Mouse (Mus musculus): ENCODE measurements around the gene Supt4a. TPM values are rescaled to one million over a fixed set of nuclear protein-coding genes. Genes with fewer than 3 reads are reported as not detected.

Supt4a gene
- polyA plus RNA-seq, 1 experiment from 2014 or later: 146 TPM

GRCm38 (mm10) chr11:87710262-87710615 is 27.1 kb upstream of the Supt4a start:
- H3K9me3 ChIP-seq (ENCODE audit: low read depth, low read length): no peaks in the 10 kb centered on the region
- ATAC-seq (ENCODE audit: insufficient read depth): no peak
- H3K4me1 ChIP-seq (ENCODE audit: insufficient read depth): no peaks in the 10 kb centered on the region; the same call in 1 of the 2 replicates
- 43% methylated on average over 7 of the region's 7 CpGs for WGBS
- no peak for DNase-seq
- peak overlapping the region; percentile 31 for H3K9ac ChIP-seq
- peak overlapping the region; percentile 82 for H3K27ac ChIP-seq (ENCODE audit: low read depth)
- peak overlapping the region; percentile 13; the same call in 1 of the 2 replicates for H3K4me3 ChIP-seq (ENCODE audit: low read depth, low read length)
- H3K36me3 ChIP-seq (ENCODE audit: insufficient read depth): no peaks in the 10 kb centered on the region
- H3K27me3 ChIP-seq (ENCODE audit: insufficient read depth, low read length): no peaks in the 10 kb centered on the region
- no peak for TF ChIP-seq CTCF (IDR thresholded peaks at IDR 0.05; ENCODE audit: low read depth)
- H3K4me2 ChIP-seq: peak overlapping the region; percentile 49

DNA sequence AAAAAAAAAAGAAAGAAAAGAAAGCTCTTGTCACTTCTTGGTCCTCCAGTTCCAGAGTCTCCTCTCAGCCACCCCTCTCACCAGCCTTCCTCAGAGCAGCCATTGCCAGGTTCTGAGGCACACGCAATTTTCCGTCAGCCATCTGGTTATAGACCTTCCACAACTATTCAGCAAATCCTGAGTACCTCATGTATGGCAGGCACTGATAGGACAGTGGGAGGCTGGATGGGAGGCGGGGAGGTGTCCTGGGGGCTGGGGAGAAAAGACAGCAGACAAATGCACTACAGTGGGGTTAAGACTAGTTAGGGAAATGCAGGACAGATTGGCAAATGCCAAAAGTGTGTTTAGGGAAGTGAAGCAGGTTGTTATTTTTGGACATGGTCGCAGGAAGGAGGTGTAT is 25.2 kb upstream of the Supt4a start:
- Histone ChIP-seq H3K9ac (no peak overlapping the region), H3K4me3 (ENCODE audit: low read depth, low read length) (no peak overlapping the region), H3K36me3 (ENCODE audit: insufficient read depth) (no peaks in the 10 kb centered on the region), H3K4me2 (no peak overlapping the region), H3K4me1 (ENCODE audit: insufficient read depth) (no peaks in the 10 kb centered on the region; the same call in 1 of the 2 replicates), H3K27ac (ENCODE audit: low read depth) (no peak overlapping the region), H3K9me3 (ENCODE audit: low read depth, low read length) (no peaks in the 10 kb centered on the region), H3K27me3 (ENCODE audit: insufficient read depth, low read length) (no peaks in the 10 kb centered on the region)
- no peak for ATAC-seq (ENCODE audit: insufficient read depth)
- no peak for TF ChIP-seq CTCF (IDR thresholded peaks at IDR 0.05; ENCODE audit: low read depth)
- WGBS: 71% methylated on average over 4 of the region's 4 CpGs
- no peak for DNase-seq

DNA sequence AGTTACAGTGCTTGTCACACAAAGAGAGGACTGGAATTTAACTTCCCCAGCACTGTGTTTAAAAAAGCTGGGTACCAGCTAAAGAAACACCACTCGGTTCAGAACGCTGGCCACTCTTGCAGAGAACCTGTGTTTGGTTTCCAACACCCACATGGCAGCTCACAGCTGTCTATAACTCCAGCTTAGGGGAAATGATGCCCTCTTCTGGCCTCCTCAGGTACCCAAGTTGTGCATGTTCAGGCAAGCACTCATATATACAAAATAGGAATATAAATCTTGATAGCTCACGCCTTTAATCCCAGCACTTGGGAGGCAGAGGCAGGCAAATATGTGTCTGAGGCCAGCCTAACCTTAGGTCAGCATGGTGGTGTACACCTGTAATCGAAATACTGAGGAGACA is 21.4 kb upstream of the Supt4a start:
- Histone ChIP-seq H3K4me2 (no peak overlapping the region), H3K9me3 (ENCODE audit: low read depth, low read length) (no peaks in the 10 kb centered on the region), H3K9ac (no peak overlapping the region), H3K4me1 (ENCODE audit: insufficient read depth) (no peaks in the 10 kb centered on the region), H3K27ac (ENCODE audit: low read depth) (no peak overlapping the region), H3K4me3 (ENCODE audit: low read depth, low read length) (no peak overlapping the region), H3K27me3 (ENCODE audit: insufficient read depth, low read length) (no peaks in the 10 kb centered on the region), H3K36me3 (ENCODE audit: insufficient read depth) (no peaks in the 10 kb centered on the region)
- WGBS: 72% methylated on average over 4 of the region's 4 CpGs
- TF ChIP-seq CTCF (IDR thresholded peaks at IDR 0.05; ENCODE audit: low read depth): no peak
- DNase-seq: no peak
- ATAC-seq (ENCODE audit: insufficient read depth): no peak

GRCm38 (mm10) chr11:87719526-87719925 is 17.8 kb upstream of the Supt4a start:
- Histone ChIP-seq H3K4me3 (ENCODE audit: low read depth, low read length) (no peak overlapping the region), H3K36me3 (ENCODE audit: insufficient read depth) (no peaks in the 10 kb centered on the region), H3K9ac (no peak overlapping the region), H3K4me2 (no peak overlapping the region), H3K9me3 (ENCODE audit: low read depth, low read length) (no peaks in the 10 kb centered on the region), H3K4me1 (ENCODE audit: insufficient read depth) (no peaks in the 10 kb centered on the region), H3K27me3 (ENCODE audit: insufficient read depth, low read length) (no peaks in the 10 kb centered on the region), H3K27ac (ENCODE audit: low read depth) (no peak overlapping the region)
- WGBS: 62% methylated on average over 7 of the region's 7 CpGs
- ATAC-seq (ENCODE audit: insufficient read depth) (no peak), DNase-seq (no peak)
- no peak for TF ChIP-seq CTCF (IDR thresholded peaks at IDR 0.05; ENCODE audit: low read depth)

DNA sequence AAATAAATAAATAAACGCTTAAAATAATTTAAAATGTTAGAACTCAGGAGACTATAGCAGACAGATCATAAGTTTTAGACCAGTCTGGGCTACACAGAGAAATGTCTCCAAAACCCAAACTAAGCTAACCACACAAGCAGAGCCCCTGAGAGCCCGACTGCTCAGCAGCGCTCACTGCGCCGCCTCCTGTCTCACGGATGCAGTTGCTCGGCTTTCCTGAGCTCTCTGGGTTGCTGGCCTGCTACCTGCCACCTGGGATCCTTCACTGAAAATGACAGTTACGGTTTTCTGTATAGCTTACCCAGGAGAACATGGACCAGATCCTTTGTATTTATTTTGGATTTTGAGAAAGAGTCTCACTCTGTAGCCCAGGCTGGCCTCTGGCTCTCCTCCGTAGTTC is 17.0 kb upstream of the Supt4a start:
- Histone ChIP-seq H3K4me3 (ENCODE audit: low read depth, low read length) (no peak overlapping the region), H3K4me2 (no peak overlapping the region), H3K4me1 (ENCODE audit: insufficient read depth) (peaks cover 2% of the 10 kb centered on the region; the same call in 1 of the 2 replicates), H3K9me3 (ENCODE audit: low read depth, low read length) (no peaks in the 10 kb centered on the region), H3K27me3 (ENCODE audit: insufficient read depth, low read length) (no peaks in the 10 kb centered on the region), H3K9ac (no peak overlapping the region), H3K27ac (ENCODE audit: low read depth) (no peak overlapping the region), H3K36me3 (ENCODE audit: insufficient read depth) (no peaks in the 10 kb centered on the region)
- ATAC-seq (ENCODE audit: insufficient read depth): no peak
- no peak for DNase-seq
- TF ChIP-seq CTCF (IDR thresholded peaks at IDR 0.05; ENCODE audit: low read depth): peak; percentile 30
- WGBS: 41% methylated on average over 9 of the region's 9 CpGs

GRCm38 (mm10) chr11:87720839-87721238 is 16.5 kb upstream of the Supt4a start:
- no peaks in the 10 kb centered on the region for H3K27me3 ChIP-seq (ENCODE audit: insufficient read depth, low read length)
- WGBS: 56% methylated on average over 9 of the region's 9 CpGs
- no peak for TF ChIP-seq CTCF (IDR thresholded peaks at IDR 0.05; ENCODE audit: low read depth)
- no peak overlapping the region for H3K4me3 ChIP-seq (ENCODE audit: low read depth, low read length)
- peaks cover 6% of the 10 kb centered on the region; the same call in 1 of the 2 replicates for H3K4me1 ChIP-seq (ENCODE audit: insufficient read depth)
- DNase-seq (no peak), ATAC-seq (ENCODE audit: insufficient read depth) (no peak)
- H3K36me3 ChIP-seq (ENCODE audit: insufficient read depth): no peaks in the 10 kb centered on the region
- H3K27ac ChIP-seq (ENCODE audit: low read depth): no peak overlapping the region
- no peak overlapping the region for H3K9ac ChIP-seq
- no peak overlapping the region for H3K4me2 ChIP-seq
- H3K9me3 ChIP-seq (ENCODE audit: low read depth, low read length): no peaks in the 10 kb centered on the region

DNA sequence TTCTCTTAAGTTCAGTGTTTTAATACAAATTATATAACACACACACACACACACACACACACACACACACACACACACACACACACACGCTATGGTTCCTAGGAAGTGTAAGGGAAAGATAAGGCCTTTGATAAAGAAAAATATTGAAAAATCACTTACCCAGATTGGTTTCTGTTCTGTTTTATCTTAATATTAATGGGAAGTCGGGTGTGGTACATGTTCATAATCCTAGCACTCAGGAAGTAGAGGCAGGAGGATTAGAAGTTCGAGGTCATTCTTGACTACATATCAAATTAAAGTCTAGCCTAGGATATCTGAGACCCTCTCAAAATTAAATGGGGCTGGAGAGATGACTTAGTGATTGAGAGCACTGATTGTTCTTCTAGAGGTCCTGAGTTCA is 15.2 kb upstream of the Supt4a start:
- TF ChIP-seq CTCF (IDR thresholded peaks at IDR 0.05; ENCODE audit: low read depth): no peak
- Histone ChIP-seq H3K9me3 (ENCODE audit: low read depth, low read length) (no peaks in the 10 kb centered on the region), H3K27ac (ENCODE audit: low read depth) (no peak overlapping the region), H3K9ac (no peak overlapping the region), H3K27me3 (ENCODE audit: insufficient read depth, low read length) (no peaks in the 10 kb centered on the region), H3K36me3 (ENCODE audit: insufficient read depth) (no peaks in the 10 kb centered on the region), H3K4me1 (ENCODE audit: insufficient read depth) (peaks cover 16% of the 10 kb centered on the region), H3K4me3 (ENCODE audit: low read depth, low read length) (no peak overlapping the region), H3K4me2 (no peak overlapping the region)
- ATAC-seq (ENCODE audit: insufficient read depth): no peak
- no peak for DNase-seq
- 67% methylated on average over 3 of the region's 3 CpGs for WGBS

DNA sequence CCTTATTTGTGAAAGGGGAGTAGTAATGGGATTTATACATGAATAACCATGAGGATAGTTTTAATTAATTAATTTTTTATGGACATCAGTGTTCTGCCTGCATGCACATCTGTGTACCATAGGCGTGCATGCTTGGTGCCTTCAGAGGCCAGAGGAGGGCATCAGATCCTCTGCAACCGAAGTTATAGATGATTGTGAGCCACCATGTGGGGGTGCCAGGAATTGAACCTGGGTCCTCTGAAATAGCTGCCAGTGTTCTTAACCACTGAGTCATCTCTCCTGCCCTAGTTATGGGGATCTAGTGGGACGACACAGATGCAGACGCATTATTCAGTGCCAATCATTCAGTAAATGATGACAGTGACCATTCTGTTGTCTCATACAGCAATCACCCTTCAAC is 14.5 kb upstream of the Supt4a start:
- Histone ChIP-seq H3K36me3 (ENCODE audit: insufficient read depth) (no peaks in the 10 kb centered on the region), H3K27me3 (ENCODE audit: insufficient read depth, low read length) (no peaks in the 10 kb centered on the region), H3K4me1 (ENCODE audit: insufficient read depth) (peaks cover 16% of the 10 kb centered on the region), H3K4me2 (no peak overlapping the region), H3K27ac (ENCODE audit: low read depth) (no peak overlapping the region), H3K9ac (no peak overlapping the region), H3K9me3 (ENCODE audit: low read depth, low read length) (no peaks in the 10 kb centered on the region), H3K4me3 (ENCODE audit: low read depth, low read length) (no peak overlapping the region)
- ATAC-seq (ENCODE audit: insufficient read depth): no peak
- no peak for DNase-seq
- TF ChIP-seq CTCF (IDR thresholded peaks at IDR 0.05; ENCODE audit: low read depth): no peak
- 82% methylated on average over 4 of the region's 4 CpGs for WGBS

Measured in lung, embryonic 14.5 days (tissue).